Mouse (Mus musculus) neural tube, embryonic 11.5 days (tissue): ENCODE data around the gene Kng2. TPM values are rescaled to one million over a fixed set of nuclear protein-coding genes. Genes with fewer than 3 reads are reported as not detected.
"Not testable (repeated sequence)": the region's sequence is repeated elsewhere in the genome, so short reads cannot be mapped to it uniquely, and the experiment has no call there.

ENCODE experiments used
- ATAC-seq: fragments of 200-750 bp; cut with Nextera tagmentation; 2 replicates; pipeline ENCODE4 v1.8.0; 2017; ENCODE audit warnings: moderate number of reproducible peaks, mild to moderate bottlenecking, moderate TSS enrichment, moderate library complexity; ENCODE audit not compliant: insufficient read depth, low FRiP score, low TSS enrichment
- DNase-seq: peaks from one replicate; pipeline ENCODE4 v3.0.0-alpha.2; 2015; ENCODE audit warnings: low spot score
- H3K27ac ChIP-seq: fragments of 300-500 bp; sonication (generic); 2 replicates; pipeline ENCODE4 v1.5.1; 2014; ENCODE audit warnings: low read depth, mild to moderate bottlenecking, low read length
- H3K27me3 ChIP-seq: fragments of 300-500 bp; sonication (generic); 2 replicates; pipeline ENCODE4 v1.6.1; 2014; ENCODE audit warnings: mild to moderate bottlenecking, low read length, mixed read lengths; ENCODE audit not compliant: control insufficient read depth, insufficient read depth
- H3K36me3 ChIP-seq: fragments of 300-500 bp; sonication (generic); 2 replicates; pipeline ENCODE4 v1.6.1; 2014; ENCODE audit warnings: mild to moderate bottlenecking, low read length, moderate library complexity, mixed read lengths; ENCODE audit not compliant: control insufficient read depth, insufficient read depth
- H3K4me1 ChIP-seq: fragments of 300-500 bp; sonication (generic); 2 replicates; pipeline ENCODE4 v1.6.1; 2014; ENCODE audit warnings: low read length, mixed read lengths; ENCODE audit not compliant: control insufficient read depth, insufficient read depth
- H3K4me2 ChIP-seq: fragments of 300-500 bp; sonication (generic); 2 replicates; pipeline ENCODE4 v1.6.1; 2014; ENCODE audit warnings: low read depth, mild to moderate bottlenecking, moderate library complexity
- H3K4me3 ChIP-seq: fragments of 300-500 bp; sonication (generic); 2 replicates; pipeline ENCODE4 v1.5.1; 2014; ENCODE audit warnings: low read depth, low read length
- H3K9ac ChIP-seq: fragments of 300-500 bp; sonication (generic); 2 replicates; pipeline ENCODE4 v1.6.1; 2014; ENCODE audit warnings: mild to moderate bottlenecking, low read length
- H3K9me3 ChIP-seq: fragments of 300-500 bp; sonication (generic); 2 replicates; pipeline ENCODE4 v1.6.1; 2016; ENCODE audit warnings: low read length; ENCODE audit not compliant: control insufficient read depth
- WGBS: fragments of 180-500 bp; shearing (Covaris S2); extraction: QIAGEN DNeasy Blood & Tissue Kit; methylation state at CpG from one replicate; pipeline ENCODE4 v1.1.7; 2014; 5-methylcytosine and 5-hydroxymethylcytosine counted together
- polyA plus RNA-seq: library from polyadenylated mRNA; unstranded; fragments of >200 nt; fragmentation: Nextera tagmentation; extraction: Ambion mirVana; gene quantifications from 2 replicates; pipeline ENCODE4 v1.2.1, GENCODE M21; 2014

Gene Kng2
- polyA plus RNA-seq, 1 experiment from 2014 or later = 0.36 TPM

GRCm38 (mm10) chr16:22950840-22951395, 78.4 kb downstream of the Kng2 start, which contains the start of gene Hrg:
Gene Hrg (plus strand): TSS chr16:22951072.
- Histone ChIP-seq H3K4me3 (no peak within 1 kb of the TSS), H3K27ac (no peak within 1 kb of the TSS), H3K4me1 (0 out of 2 replicates have a peak, but pooled peaks cover 4% of the 10 kb centered on the region), H3K36me3 (no peaks in the 10 kb centered on the region), H3K9me3 (no peaks in the 10 kb centered on the region), H3K27me3 (no peaks in the 10 kb centered on the region), H3K4me2 (no peak within 1 kb of the TSS), H3K9ac (no peak within 1 kb of the TSS)
- DNase-seq (no peak), ATAC-seq (no peak)
- 95% methylated on average over 6 of the region's 6 CpGs for WGBS

GRCm38 (mm10) chr16:22947371-22947770, 81.9 kb downstream of the Kng2 start:
- Histone ChIP-seq H3K27me3 (no peaks in the 10 kb centered on the region), H3K36me3 (no peaks in the 10 kb centered on the region), H3K4me2 (no peak overlapping the region), H3K9me3 (no peaks in the 10 kb centered on the region), H3K27ac (no peak overlapping the region), H3K4me1 (no peaks in the 10 kb centered on the region), H3K4me3 (no peak overlapping the region), H3K9ac (no peak overlapping the region)
- 78% methylated on average over 2 of the region's 2 CpGs for WGBS
- no peak for ATAC-seq
- no peak for DNase-seq

GRCm38 (mm10) chr16:22941825-22942476, 87.3 kb downstream of the Kng2 start:
- not testable (repeated sequence) for H3K9me3 ChIP-seq, H3K36me3 ChIP-seq, H3K4me3 ChIP-seq, H3K9ac ChIP-seq, ATAC-seq, H3K27me3 ChIP-seq, H3K4me2 ChIP-seq, H3K27ac ChIP-seq, H3K4me1 ChIP-seq, DNase-seq

GRCm38 (mm10) chr16:22939120-22939695, 90.1 kb downstream of the Kng2 start:
- DNase-seq (no peak), ATAC-seq (no peak)
- no peak overlapping the region for H3K9ac ChIP-seq
- H3K4me2 ChIP-seq = no peak overlapping the region
- H3K4me1 ChIP-seq = no peaks in the 10 kb centered on the region
- H3K27ac ChIP-seq = no peak overlapping the region
- H3K4me3 ChIP-seq = no peak overlapping the region
- H3K27me3 ChIP-seq = no peaks in the 10 kb centered on the region
- H3K9me3 ChIP-seq = no peaks in the 10 kb centered on the region
- H3K36me3 ChIP-seq = no peaks in the 10 kb centered on the region
- 87% methylated on average over 8 of the region's 8 CpGs for WGBS

GRCm38 (mm10) chr16:22938541-22938940, 90.7 kb downstream of the Kng2 start:
- ATAC-seq (no peak), DNase-seq (no peak)
- Histone ChIP-seq H3K36me3 (no peaks in the 10 kb centered on the region), H3K4me2 (no peak overlapping the region), H3K4me1 (no peaks in the 10 kb centered on the region), H3K9me3 (no peaks in the 10 kb centered on the region), H3K4me3 (no peak overlapping the region), H3K9ac (no peak overlapping the region), H3K27me3 (no peaks in the 10 kb centered on the region), H3K27ac (no peak overlapping the region)
- 77% methylated on average over 2 of the region's 2 CpGs for WGBS

GRCm38 (mm10) chr16:22937631-22938030, 91.7 kb downstream of the Kng2 start:
- DNase-seq (no peak), ATAC-seq (no peak)
- Histone ChIP-seq H3K4me3 (no peak overlapping the region), H3K9ac (no peak overlapping the region), H3K27me3 (no peaks in the 10 kb centered on the region), H3K36me3 (no peaks in the 10 kb centered on the region), H3K9me3 (no peaks in the 10 kb centered on the region), H3K4me1 (no peaks in the 10 kb centered on the region), H3K4me2 (no peak overlapping the region), H3K27ac (no peak overlapping the region)
- 90% methylated on average over 12 of the region's 12 CpGs for WGBS

Other genes starting within 250 kb of the Kng2 start
- gene Crygs, start 217.9 kb downstream of the Kng2 start, polyA plus RNA-seq = not detected in 2 replicates
- gene Tbccd1, start 171.8 kb downstream of the Kng2 start, polyA plus RNA-seq = 32.7 and 35.2 TPM in 2 replicates
- 117 TPM in 2 replicates for gene Dnajb11, start 171.6 kb downstream of the Kng2 start, polyA plus RNA-seq
- gene Ahsg, start 138.2 kb downstream of the Kng2 start, polyA plus RNA-seq = not detected in 2 replicates
- not detected in 2 replicates for gene Fetub, start 111.1 kb downstream of the Kng2 start, polyA plus RNA-seq
- 0.19 TPM in 1 of 2 replicates, not detected in the other for gene Hrg, start 78.4 kb downstream of the Kng2 start, polyA plus RNA-seq
- not detected in 2 replicates for gene Kng1, start 28.4 kb upstream of the Kng2 start, polyA plus RNA-seq
- gene Eif4a2, start 78.0 kb upstream of the Kng2 start, polyA plus RNA-seq = 217 and 230 TPM in 2 replicates
- gene Rfc4, start 98.3 kb upstream of the Kng2 start, polyA plus RNA-seq = 150 and 184 TPM in 2 replicates
- gene Adipoq, start 117.1 kb upstream of the Kng2 start, polyA plus RNA-seq = not detected in 2 replicates
- gene St6gal1, start 195.3 kb upstream of the Kng2 start, polyA plus RNA-seq = 36.3 and 39.7 TPM in 2 replicates